Mouse (Mus musculus) urinary bladder, postnatal 0 days (tissue): ENCODE results near the gene Tbc1d23. TPM values are rescaled to one million over a fixed set of nuclear protein-coding genes. Genes with fewer than 3 reads are reported as not detected.

Experiments used
- polyA plus RNA-seq: library from polyadenylated mRNA; unstranded; fragments of >200 nt; fragmentation: Nextera tagmentation; extraction: Ambion mirVana; gene quantifications from 2 replicates; pipeline ENCODE4 v1.2.1, GENCODE M21; 2015

Tbc1d23 gene
- 19.3 and 20.5 TPM in 2 replicates for polyA plus RNA-seq

GRCm38 (mm10) chr16:57231089-57231936 lies at the start of gene Tbc1d23:
Gene Tbc1d23, minus strand, starts transcription at chr16:57231504.

DNA sequence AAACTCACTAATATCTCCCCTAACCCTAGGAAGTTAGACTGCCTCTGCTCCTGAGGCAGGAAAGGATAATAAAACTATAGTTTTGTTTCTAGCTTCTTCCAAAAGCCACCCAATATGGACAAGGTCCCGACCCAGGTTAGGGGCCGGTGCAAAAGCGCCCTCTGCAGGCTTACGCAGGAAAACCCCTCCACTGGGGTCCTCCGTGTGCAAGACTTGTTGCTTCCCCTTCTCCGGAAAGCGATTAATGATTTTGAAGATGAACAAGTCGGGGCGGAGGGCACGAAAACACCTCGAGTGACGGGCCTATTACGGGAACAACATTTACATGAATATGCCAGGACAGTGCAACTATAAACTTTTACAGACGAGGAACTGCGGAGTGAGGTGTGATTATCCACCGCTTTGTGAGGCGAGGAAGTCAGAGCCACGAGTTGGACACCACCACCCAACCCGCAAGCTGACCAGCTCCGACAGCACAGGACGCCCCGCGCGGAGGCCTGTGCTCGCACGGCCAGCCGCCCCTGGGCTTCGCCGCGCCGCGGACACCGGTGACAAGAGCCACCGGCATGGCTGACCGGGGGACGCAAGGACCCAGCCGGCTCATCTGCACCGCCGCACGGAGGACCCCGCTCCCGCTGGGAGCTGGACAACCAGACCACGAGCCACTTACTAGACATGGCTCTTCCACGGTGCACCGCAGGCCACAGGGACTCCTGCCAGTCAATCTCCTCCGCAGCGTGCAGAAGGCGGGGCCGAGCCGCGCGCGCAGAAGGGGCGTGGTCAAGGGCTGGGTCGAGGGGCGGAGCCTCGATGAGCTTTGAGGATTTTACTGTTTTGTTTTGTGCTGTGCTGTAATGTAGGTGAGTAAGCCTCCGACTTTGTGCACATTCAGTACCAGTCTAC lies 64.4 kb downstream of the Tbc1d23 start, which contains the start of gene Nit2:
Nit2 (minus strand) TSS at position 731 of the 903 bp plus-strand sequence.

DNA sequence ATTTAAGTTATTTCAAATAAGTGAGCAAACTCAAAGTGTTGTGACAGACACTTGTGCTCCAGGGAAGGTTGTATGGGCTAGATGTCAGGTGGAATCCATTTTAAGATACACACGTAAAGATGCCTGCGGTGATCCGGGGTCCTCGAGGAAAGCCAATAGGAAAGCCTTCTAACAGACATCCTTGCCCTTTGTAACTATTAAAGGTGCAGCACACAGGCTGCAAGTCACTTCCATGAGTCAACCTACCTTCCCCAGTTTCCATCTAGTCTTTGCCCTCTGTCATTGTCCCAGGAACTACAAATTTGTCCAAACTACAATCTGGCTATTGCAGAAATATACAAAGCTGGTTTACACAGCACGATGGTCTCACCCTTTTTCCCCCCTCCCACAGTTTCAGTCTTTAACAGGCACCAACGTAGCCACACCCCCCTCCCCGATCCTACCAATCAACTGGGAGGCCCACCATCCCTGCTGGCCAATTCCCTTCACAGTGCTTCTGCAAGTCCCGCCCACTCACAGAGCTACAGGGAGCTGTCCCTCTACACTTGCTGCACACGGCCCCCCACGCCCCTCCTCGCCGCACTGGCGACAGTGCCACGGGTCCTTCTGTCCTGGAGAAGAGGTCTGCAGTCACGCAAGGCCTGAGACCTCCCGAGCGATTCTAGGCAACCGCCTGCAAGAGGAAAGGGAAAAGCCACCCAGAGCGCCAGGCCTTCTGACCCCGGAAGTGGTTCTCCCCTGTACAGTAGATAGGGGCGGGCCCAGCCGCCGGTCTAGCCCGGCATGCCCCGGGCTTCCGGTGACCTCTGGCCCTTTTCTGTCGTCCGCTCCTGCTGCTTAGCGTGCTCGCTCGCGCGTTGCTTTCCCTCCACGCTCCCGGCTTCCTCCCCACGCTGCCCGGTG lies 110.1 kb downstream of the Tbc1d23 start, which contains the start of gene Tomm70a:
Tomm70a (plus strand) TSS at position 791 of the 903 bp plus-strand sequence.

Other genes with a start within 250 kb of the Tbc1d23 start
- gene Tmem45a2, start 160.1 kb downstream of the Tbc1d23 start, polyA plus RNA-seq: 2.5 and 2.9 TPM in 2 replicates
- 33.8 and 39.1 TPM in 2 replicates for gene Tomm70a, start 109.8 kb downstream of the Tbc1d23 start, polyA plus RNA-seq
- gene Nit2, start 64.2 kb downstream of the Tbc1d23 start, polyA plus RNA-seq: 41.1 and 47.6 TPM in 2 replicates
- gene Tmem30c, start 61.4 kb upstream of the Tbc1d23 start, polyA plus RNA-seq: not detected in 2 replicates
- gene Filip1l, start 121.6 kb upstream of the Tbc1d23 start, polyA plus RNA-seq: 65.6 and 94.0 TPM in 2 replicates